Mouse (Mus musculus) urinary bladder, adult 2 months (tissue): Measurements from ENCODE around the gene Zc3hc1. TPM values are rescaled to one million over a fixed set of nuclear protein-coding genes. Genes with fewer than 3 reads are reported as not detected.

Experiments used
- polyA plus RNA-seq: library from polyadenylated mRNA; depleted of rRNA; stranded (reverse); fragments of >200 nt; gene quantifications from 2 replicates; pipeline ENCODE4 v1.2.3, GENCODE M21; 2012; rRNA removed

Zc3hc1 gene
- polyA plus RNA-seq, 1 experiment: 14.7 TPM

Other genes with a start within 250 kb of the Zc3hc1 start
- gene Ube2h, start 86.5 kb downstream of the Zc3hc1 start, polyA plus RNA-seq: 94.6 and 103 TPM in 2 replicates
- 22.8 and 23.3 TPM in 2 replicates for gene Klhdc10, start 10.8 kb upstream of the Zc3hc1 start, polyA plus RNA-seq
- gene Tmem209, start 118.8 kb upstream of the Zc3hc1 start, polyA plus RNA-seq: 23.8 and 26.2 TPM in 2 replicates
- 0.04 and 0.07 TPM in 2 replicates for gene Ssmem1, start 118.8 kb upstream of the Zc3hc1 start, polyA plus RNA-seq
- gene Cpa2, start 150.6 kb upstream of the Zc3hc1 start, polyA plus RNA-seq: 0.16 and 0.18 TPM in 2 replicates
- not detected in 2 replicates for gene Cpa4, start 177.3 kb upstream of the Zc3hc1 start, polyA plus RNA-seq
- 0.03 TPM in 1 of 2 replicates, not detected in the other for gene Cpa5, start 220.0 kb upstream of the Zc3hc1 start, polyA plus RNA-seq
- 0.15 and 0.47 TPM in 2 replicates for gene Cpa1, start 248.2 kb upstream of the Zc3hc1 start, polyA plus RNA-seq